Mouse (Mus musculus): Measurements from ENCODE around the gene Akap10.
A peak's percentile ranks its signal among the peaks of the same experiment; 100 is the strongest.
"Not testable (repeated sequence)": the region's sequence is repeated elsewhere in the genome, so short reads cannot be mapped to it uniquely, and the experiment has no call there.

The Akap10 gene

GRCm38 (mm10) chr11:61930640-61931586 lies 861 bp upstream of the Akap10 start:
- DNase-seq = no peak

- DNase-seq = no peak
These were observed 542 bp downstream of the Akap10 start for GRCm38 (mm10) chr11:61929323-61930097.

- no peak for DNase-seq
These were observed 6.7 kb downstream of the Akap10 start for GRCm38 (mm10) chr11:61923309-61923708.

- no peak for DNase-seq
These were observed 10.3 kb downstream of the Akap10 start for GRCm38 (mm10) chr11:61919702-61920101.

- no peak for DNase-seq
These were observed 21.7 kb downstream of the Akap10 start for GRCm38 (mm10) chr11:61908315-61908714.

GRCm38 (mm10) chr11:61882183-61882582 lies 47.9 kb downstream of the Akap10 start:
- no peak for DNase-seq

GRCm38 (mm10) chr11:61879921-61880320 lies 50.1 kb downstream of the Akap10 start:
- DNase-seq = no peak

- no peak for DNase-seq
These were observed 58.2 kb downstream of the Akap10 start for GRCm38 (mm10) chr11:61871881-61872280.

- no peak for DNase-seq
These were observed 63.2 kb downstream of the Akap10 start for GRCm38 (mm10) chr11:61866856-61867255.

GRCm38 (mm10) chr11:61861781-61862547 lies 68.1 kb downstream of the Akap10 start:
- no peak for DNase-seq

- DNase-seq = no peak
These were observed 70.7 kb downstream of the Akap10 start for GRCm38 (mm10) chr11:61859316-61859715.

GRCm38 (mm10) chr11:61855539-61855938 lies 74.5 kb downstream of the Akap10 start:
- no peak for DNase-seq

GRCm38 (mm10) chr11:61854988-61855411 lies 75.1 kb downstream of the Akap10 start, which contains the start of gene Ulk2:
Ulk2 (minus strand) TSS chr11:61855073.
- DNase-seq = peak; percentile 90 to 91

GRCm38 (mm10) chr11:61854211-61854987 lies 75.7 kb downstream of the Akap10 start:
- DNase-seq = peak; percentile 85 to 89

- DNase-seq = no peak
These were observed 76.4 kb downstream of the Akap10 start for GRCm38 (mm10) chr11:61853659-61854058.

- DNase-seq = no peak
These were observed 77.1 kb downstream of the Akap10 start for GRCm38 (mm10) chr11:61852916-61853315.

GRCm38 (mm10) chr11:61851195-61851594 lies 78.9 kb downstream of the Akap10 start:
- no peak for DNase-seq

- DNase-seq = not testable (repeated sequence)
These were observed 89.4 kb downstream of the Akap10 start for GRCm38 (mm10) chr11:61840663-61841062.

- no peak for DNase-seq
These were observed 90.1 kb downstream of the Akap10 start for GRCm38 (mm10) chr11:61839940-61840339.

- DNase-seq = no peak
These were observed 90.9 kb downstream of the Akap10 start for GRCm38 (mm10) chr11:61839182-61839581.
